Mouse (Mus musculus) 3134 (cell line): ENCODE measurements around the gene Plin5.

Source experiments
- DNase-seq: peaks from one replicate; pipeline ENCODE4 v3.0.0-alpha.2; 2011; ENCODE audit warnings: low spot score; ENCODE audit not compliant: insufficient read length; ENCODE audit errors: extremely low read depth

Gene Plin5

GRCm38 (mm10) chr17:56117251-56117710 is at the start of gene Plin5:
Gene Plin5 (minus strand): TSS chr17:56117596.
- no peak for DNase-seq

- no peak for DNase-seq
Observed at GRCm38 (mm10) chr17:56165671-56166070, 48.3 kb upstream of the Plin5 start.

- DNase-seq = no peak
Observed at GRCm38 (mm10) chr17:56164510-56164909, 47.1 kb upstream of the Plin5 start.

- no peak for DNase-seq
Observed at GRCm38 (mm10) chr17:56163523-56164102, 46.2 kb upstream of the Plin5 start.

- peak; percentile 98 for DNase-seq
Observed at GRCm38 (mm10) chr17:56162231-56162774, 44.9 kb upstream of the Plin5 start, which contains the start of gene Tnfaip8l1. Gene Tnfaip8l1 (plus strand): TSS chr17:56162477.

GRCm38 (mm10) chr17:56159729-56160128 is 42.3 kb upstream of the Plin5 start:
- peak; percentile 64 for DNase-seq

- peak; percentile 71 for DNase-seq
Observed at GRCm38 (mm10) chr17:56153643-56154042, 36.2 kb upstream of the Plin5 start.

- DNase-seq = no peak
Observed at GRCm38 (mm10) chr17:56149897-56150296, 32.5 kb upstream of the Plin5 start.

GRCm38 (mm10) chr17:56148790-56149618 is 31.6 kb upstream of the Plin5 start:
- DNase-seq = no peak

GRCm38 (mm10) chr17:56148280-56148679 is 30.9 kb upstream of the Plin5 start:
- DNase-seq = no peak

GRCm38 (mm10) chr17:56147420-56147819 is 30.0 kb upstream of the Plin5 start:
- no peak for DNase-seq

- no peak for DNase-seq
Observed at GRCm38 (mm10) chr17:56146131-56146530, 28.7 kb upstream of the Plin5 start.

GRCm38 (mm10) chr17:56144546-56144945 is 27.1 kb upstream of the Plin5 start:
- DNase-seq = no peak

GRCm38 (mm10) chr17:56141702-56142605 is 24.6 kb upstream of the Plin5 start:
- no peak for DNase-seq

GRCm38 (mm10) chr17:56139858-56140595 is 22.6 kb upstream of the Plin5 start, which contains the start of gene Sema6b:
Gene Sema6b (minus strand): TSS chr17:56140343.
- DNase-seq = no peak

- DNase-seq = no peak
Observed at GRCm38 (mm10) chr17:56139355-56139754, 22.0 kb upstream of the Plin5 start.

- DNase-seq = no peak
Observed at GRCm38 (mm10) chr17:56137839-56138613, 20.6 kb upstream of the Plin5 start.

- DNase-seq = no peak
Observed at GRCm38 (mm10) chr17:56136558-56136957, 19.2 kb upstream of the Plin5 start.

- DNase-seq = peak; percentile 78
Observed at GRCm38 (mm10) chr17:56134463-56134971, 17.1 kb upstream of the Plin5 start.
